13 mouse cellular contexts compared by ENCODE assay signal in the genomic region with DNA sequence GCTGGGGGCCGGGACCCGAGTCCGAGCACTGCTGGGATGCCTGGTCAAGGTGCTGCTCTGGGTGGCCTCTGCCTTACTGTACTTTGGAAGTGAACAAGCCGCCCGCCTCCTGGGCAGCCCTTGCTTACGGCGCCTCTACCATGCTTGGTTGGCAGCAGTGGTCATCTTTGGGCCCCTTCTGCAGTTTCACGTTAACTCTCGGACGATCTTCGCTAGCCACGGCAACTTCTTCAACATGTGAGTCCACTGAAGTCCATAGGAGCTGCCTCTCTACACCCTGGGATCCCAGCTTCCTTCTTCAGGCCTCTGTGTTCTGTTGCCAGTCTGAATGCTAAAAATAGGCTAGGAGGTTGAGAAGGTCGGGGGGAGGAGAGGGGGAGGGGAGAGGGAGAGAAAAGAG. TPM values are rescaled to one million over a fixed set of nuclear protein-coding genes. Genes with fewer than 3 reads are reported as not detected.
DNase-seq lines count a peak whose midpoint lies in the region; ATAC-seq and TF ChIP-seq lines count a peak whose summit lies in the region.
"Had no signal": no experiment of that assay in that cellular context is flagged by ENCODE, and none has a peak within 500 bp of the region (broad histone marks: within the 10 kb centered on the region; RNA-seq: fewer than 3 reads in every experiment).

No protein-coding gene starts in this region.

- TF ChIP-seq CTCF in liver, adult 2 months (IDR thresholded peaks at IDR 0.05; ENCODE audit: low read depth, low read length) = no peak
- TF ChIP-seq CTCF in liver, postnatal 0 days (IDR thresholded peaks at IDR 0.05; ENCODE audit: low read depth) = no peak

- H3K36me3 ChIP-seq in liver, adult 2 months (ENCODE audit: control insufficient read depth, insufficient read depth, low read length) = peaks cover 5% of the 10 kb centered on the region; the same call in 1 of the 2 replicates
- H3K36me3 ChIP-seq in liver, postnatal 0 days (replicated peaks; ENCODE audit: insufficient read depth, low read length) = peaks cover 8% of the 10 kb centered on the region
- peaks cover 8% of the 10 kb centered on the region; the same call in 1 of the 2 replicates for H3K36me3 ChIP-seq in embryonic facial prominence, embryonic 14.5 days (ENCODE audit: control insufficient read depth, insufficient read depth, low read length)
- peaks cover 4% of the 10 kb centered on the region; the same call in 1 of the 2 replicates for H3K36me3 ChIP-seq in heart, embryonic 16.5 days (ENCODE audit: control insufficient read depth, insufficient read depth)
- H3K36me3 ChIP-seq in limb, embryonic 12.5 days = peaks cover 14% of the 10 kb centered on the region
- H3K36me3 ChIP-seq in intestine, embryonic 16.5 days (ENCODE audit: control insufficient read depth, insufficient read depth, low read length) = peaks cover 8% of the 10 kb centered on the region

- H3K4me1 ChIP-seq in liver, adult 2 months (ENCODE audit: control insufficient read depth, insufficient read depth, low read length) = peaks cover 2% of the 10 kb centered on the region
- peaks cover 21% of the 10 kb centered on the region for H3K4me1 ChIP-seq in liver, postnatal 0 days (ENCODE audit: insufficient read depth)
- H3K4me1 ChIP-seq in embryonic facial prominence, embryonic 14.5 days (ENCODE audit: control insufficient read depth, insufficient read depth, low read length) = 0 out of 2 replicates have a peak, but pooled peaks cover 3% of the 10 kb centered on the region
- peaks cover 24% of the 10 kb centered on the region for H3K4me1 ChIP-seq in heart, embryonic 16.5 days (ENCODE audit: control insufficient read depth, insufficient read depth, low read length)
- H3K4me1 ChIP-seq in limb, embryonic 12.5 days (replicated peaks) = peaks cover 15% of the 10 kb centered on the region
- H3K4me1 ChIP-seq in intestine, embryonic 16.5 days (ENCODE audit: control insufficient read depth, insufficient read depth, low read length) = peaks cover 15% of the 10 kb centered on the region

- H3K9me3 ChIP-seq in liver, postnatal 0 days (ENCODE audit: low read length) = no peaks in the 10 kb centered on the region
- no peaks in the 10 kb centered on the region for H3K9me3 ChIP-seq in embryonic facial prominence, embryonic 14.5 days (ENCODE audit: control insufficient read depth, low read length)
- no peaks in the 10 kb centered on the region for H3K9me3 ChIP-seq in heart, embryonic 16.5 days (replicated peaks; ENCODE audit: control insufficient read depth, low read length)
- H3K9me3 ChIP-seq in limb, embryonic 12.5 days = no peaks in the 10 kb centered on the region
- no peaks in the 10 kb centered on the region for H3K9me3 ChIP-seq in intestine, embryonic 16.5 days (ENCODE audit: control insufficient read depth, low read length)

- TF ChIP-seq POLR2A in liver, adult 2 months (IDR thresholded peaks at IDR 0.05; ENCODE audit: extremely low read depth, insufficient read depth, low read length) = no peak

- intact Hi-C loops in left cerebral cortex, postnatal 36 days (cut with DNase I) = no loop called here

- peak overlapping the region; percentile 45 for H3K4me3 ChIP-seq in liver, adult 2 months (ENCODE audit: insufficient read depth, low read depth, low read length)
- no peak overlapping the region for H3K4me3 ChIP-seq in liver, postnatal 0 days (ENCODE audit: low read depth, low read length)
- H3K4me3 ChIP-seq in embryonic facial prominence, embryonic 14.5 days (ENCODE audit: low read depth, low read length) = peak overlapping the region; percentile 20
- H3K4me3 ChIP-seq in heart, embryonic 16.5 days (ENCODE audit: low read length) = peak overlapping the region; percentile 54
- H3K4me3 ChIP-seq in limb, embryonic 12.5 days (replicated peaks) = 0 out of 2 replicates have a peak overlapping the region, but pooled peaks have one; percentile 5
- no peak overlapping the region for H3K4me3 ChIP-seq in intestine, embryonic 16.5 days (ENCODE audit: low read length)

- H3K4me2 ChIP-seq in liver, postnatal 0 days (ENCODE audit: low read depth, low read length) = no peak overlapping the region
- no peak overlapping the region for H3K4me2 ChIP-seq in embryonic facial prominence, embryonic 14.5 days (ENCODE audit: low read depth, low read length)
- H3K4me2 ChIP-seq in heart, embryonic 16.5 days (ENCODE audit: low read depth, low read length) = peak overlapping the region; percentile 72
- H3K4me2 ChIP-seq in limb, embryonic 12.5 days = peak overlapping the region; percentile 23; the same call in 1 of the 2 replicates
- H3K4me2 ChIP-seq in intestine, embryonic 16.5 days (ENCODE audit: low read depth, low read length) = no peak overlapping the region

- TF ChIP-seq EP300 in liver, postnatal 0 days (IDR thresholded peaks at IDR 0.05; ENCODE audit: low read depth) = no peak

- H3K79me2 ChIP-seq in liver, adult 2 months (ENCODE audit: control insufficient read depth, insufficient read depth, low read length) = 0 out of 2 replicates have a peak, but pooled peaks cover 9% of the 10 kb centered on the region

- peak; percentile 69 for DNase-seq in liver, adult 2 months (ENCODE audit: extremely low read depth, low read depth, low spot score)
- no peak for DNase-seq in liver, postnatal 0 days
- DNase-seq in embryonic facial prominence, embryonic 14.5 days (ENCODE audit: low spot score) = no peak
- DNase-seq in left cerebral cortex, postnatal 36 days (ENCODE audit: low spot score in 2 of 2) = no peak
- no peak for DNase-seq in cerebellum, postnatal 4 days (ENCODE audit: low spot score in 2 of 2)
- DNase-seq: embryo, embryonic 11 days had no signal

- ATAC-seq in liver, postnatal 0 days = no peak
- no peak for ATAC-seq in embryonic facial prominence, embryonic 14.5 days (ENCODE audit: low read depth)
- ATAC-seq in heart, embryonic 16.5 days (replicated peaks; ENCODE audit: extremely low read depth, insufficient read depth, low FRiP score) = peak; percentile 35; the same call in 1 of the 2 replicates
- ATAC-seq in limb, embryonic 12.5 days (ENCODE audit: insufficient number of reproducible peaks, insufficient read depth, low FRiP score, low TSS enrichment, low read depth) = no peak; the same call in 1 of the 2 replicates
- ATAC-seq in intestine, embryonic 16.5 days = no peak
- ATAC-seq: forebrain, embryonic 14.5 days; intestine, postnatal 0 days had no signal

- H3K27ac ChIP-seq in liver, adult 2 months (replicated peaks; ENCODE audit: insufficient read depth, low read depth, low read length) = peak overlapping the region; percentile 85
- H3K27ac ChIP-seq in liver, postnatal 0 days (ENCODE audit: low read depth) = no peak overlapping the region
- H3K27ac ChIP-seq in embryonic facial prominence, embryonic 14.5 days (replicated peaks; ENCODE audit: low read depth, low read length) = no peak overlapping the region
- H3K27ac ChIP-seq in heart, embryonic 16.5 days (ENCODE audit: low read length) = peak overlapping the region; percentile 99
- H3K27ac ChIP-seq in limb, embryonic 12.5 days = no peak overlapping the region
- no peak overlapping the region for H3K27ac ChIP-seq in intestine, embryonic 16.5 days (ENCODE audit: low read length)

- H3K27me3 ChIP-seq in liver, adult 2 months (ENCODE audit: control insufficient read depth, insufficient read depth, low read length) = no peaks in the 10 kb centered on the region
- H3K27me3 ChIP-seq in liver, postnatal 0 days (ENCODE audit: insufficient read depth, low read length) = no peaks in the 10 kb centered on the region
- no peaks in the 10 kb centered on the region for H3K27me3 ChIP-seq in embryonic facial prominence, embryonic 14.5 days (replicated peaks; ENCODE audit: control insufficient read depth, insufficient read depth, low read length)
- no peaks in the 10 kb centered on the region for H3K27me3 ChIP-seq in heart, embryonic 16.5 days (ENCODE audit: control insufficient read depth, insufficient read depth, low read length)
- H3K27me3 ChIP-seq in limb, embryonic 12.5 days = no peaks in the 10 kb centered on the region
- no peaks in the 10 kb centered on the region for H3K27me3 ChIP-seq in intestine, embryonic 16.5 days (replicated peaks; ENCODE audit: control insufficient read depth, insufficient read depth, low read length)
- H3K27me3 ChIP-seq: CH12.LX had no signal

- 49% methylated on average over 13 of the region's 13 CpGs for WGBS in liver, adult 2 months
- WGBS in liver, postnatal 0 days (ENCODE audit: insufficient replicate concordance) = 72% methylated on average over 13 of the region's 13 CpGs
- WGBS in embryonic facial prominence, embryonic 14.5 days = 55% methylated on average over 13 of the region's 13 CpGs
- WGBS in heart, embryonic 16.5 days = 32% methylated on average over 13 of the region's 13 CpGs
- WGBS in limb, embryonic 12.5 days = 72% methylated on average over 13 of the region's 13 CpGs
- WGBS in intestine, embryonic 16.5 days = 73% methylated on average over 13 of the region's 13 CpGs

- peak overlapping the region; percentile 49 for H3K9ac ChIP-seq in liver, adult 2 months (ENCODE audit: low read depth, low read length)
- no peak overlapping the region for H3K9ac ChIP-seq in liver, postnatal 0 days (replicated peaks)
- H3K9ac ChIP-seq in embryonic facial prominence, embryonic 14.5 days (ENCODE audit: low read depth, low read length) = 0 out of 2 replicates have a peak overlapping the region, but pooled peaks have one; percentile 35
- peak overlapping the region; percentile 79 for H3K9ac ChIP-seq in heart, embryonic 16.5 days (ENCODE audit: low read length)
- H3K9ac ChIP-seq in limb, embryonic 12.5 days (replicated peaks) = peak overlapping the region; percentile 5; the same call in 1 of the 2 replicates
- no peak overlapping the region for H3K9ac ChIP-seq in intestine, embryonic 16.5 days (ENCODE audit: low read depth, low read length)

RNA-seq across cellular contexts. Expression of gene Fitm1, which starts 0.3 kb away (rescaled TPM):
- 3.8 and 7.5 TPM in 2 replicates for total RNA-seq in liver, adult 2 months (2014; rRNA removed)
- polyA plus RNA-seq in liver, adult 2 months (2012; rRNA removed) = 45.7 and 60.2 TPM in 2 replicates
- polyA plus RNA-seq in liver, postnatal 0 days (2015; fragmentation: Nextera tagmentation; extraction: Ambion mirVana) = 1.8 and 4.6 TPM in 2 replicates
- polyA plus RNA-seq in embryonic facial prominence, embryonic 14.5 days (2014; fragmentation: Nextera tagmentation; extraction: Ambion mirVana) = 36.5 and 46.9 TPM in 2 replicates
- polyA plus RNA-seq in heart, embryonic 16.5 days (2015; fragmentation: Nextera tagmentation; extraction: Ambion mirVana) = 79.4 and 85.6 TPM in 2 replicates
- polyA plus RNA-seq in limb, embryonic 12.5 days (2016; fragmentation: Nextera tagmentation; extraction: Ambion mirVana) = 16.0 and 16.1 TPM in 2 replicates
- total RNA-seq in left cerebral cortex, postnatal 36 days (2021) = not detected
- 0.18 and 0.28 TPM in 2 replicates for polyA plus RNA-seq in intestine, embryonic 16.5 days (2015; fragmentation: Nextera tagmentation; extraction: Ambion mirVana)
- total RNA-seq: CH12.LX; left cerebral cortex, postnatal 14 days had no signal
- polyA plus RNA-seq: forebrain, embryonic 14.5 days had no signal

RNA-seq across cellular contexts. Expression of gene Psme1, which starts 2.2 kb away (rescaled TPM):
- 78.5 and 94.2 TPM in 2 replicates for total RNA-seq in liver, adult 2 months (2014; rRNA removed)
- polyA plus RNA-seq in liver, adult 2 months (2012; rRNA removed) = 46.9 and 59.9 TPM in 2 replicates
- polyA plus RNA-seq in liver, postnatal 0 days (2015; fragmentation: Nextera tagmentation; extraction: Ambion mirVana) = 162 and 180 TPM in 2 replicates
- polyA plus RNA-seq in embryonic facial prominence, embryonic 14.5 days (2014; fragmentation: Nextera tagmentation; extraction: Ambion mirVana) = 119 and 123 TPM in 2 replicates
- polyA plus RNA-seq in heart, embryonic 16.5 days (2015; fragmentation: Nextera tagmentation; extraction: Ambion mirVana) = 223 and 227 TPM in 2 replicates
- polyA plus RNA-seq in limb, embryonic 12.5 days (2016; fragmentation: Nextera tagmentation; extraction: Ambion mirVana) = 142 and 151 TPM in 2 replicates
- 10 to 100 TPM; 41.9 to 50.1 TPM for total RNA-seq in left cerebral cortex, postnatal 36 days (2021)
- 217 and 224 TPM in 2 replicates for polyA plus RNA-seq in intestine, embryonic 16.5 days (2015; fragmentation: Nextera tagmentation; extraction: Ambion mirVana)

RNA-seq across cellular contexts. Expression of gene Emc9, which starts 9.4 kb away (rescaled TPM):
- 32.7 and 36.1 TPM in 2 replicates for total RNA-seq in liver, adult 2 months (2014; rRNA removed)
- 46.8 and 57.2 TPM in 2 replicates for polyA plus RNA-seq in liver, adult 2 months (2012; rRNA removed)
- polyA plus RNA-seq in liver, postnatal 0 days (2015; fragmentation: Nextera tagmentation; extraction: Ambion mirVana) = 17.3 and 19.2 TPM in 2 replicates
- polyA plus RNA-seq in embryonic facial prominence, embryonic 14.5 days (2014; fragmentation: Nextera tagmentation; extraction: Ambion mirVana) = 9.9 and 12.6 TPM in 2 replicates
- polyA plus RNA-seq in heart, embryonic 16.5 days (2015; fragmentation: Nextera tagmentation; extraction: Ambion mirVana) = 24.0 and 26.5 TPM in 2 replicates
- polyA plus RNA-seq in limb, embryonic 12.5 days (2016; fragmentation: Nextera tagmentation; extraction: Ambion mirVana) = 3.7 and 4.0 TPM in 2 replicates
- total RNA-seq in left cerebral cortex, postnatal 36 days (2021) = 10 to 100 TPM; 49.0 to 52.7 TPM
- polyA plus RNA-seq in intestine, embryonic 16.5 days (2015; fragmentation: Nextera tagmentation; extraction: Ambion mirVana) = 14.0 and 15.6 TPM in 2 replicates

RNA-seq across cellular contexts. Expression of gene Psme2, which starts 15.2 kb away (rescaled TPM):
- 110 and 142 TPM in 2 replicates for total RNA-seq in liver, adult 2 months (2014; rRNA removed)
- 55.9 and 56.9 TPM in 2 replicates for polyA plus RNA-seq in liver, adult 2 months (2012; rRNA removed)
- polyA plus RNA-seq in liver, postnatal 0 days (2015; fragmentation: Nextera tagmentation; extraction: Ambion mirVana) = 222 and 231 TPM in 2 replicates
- 249 TPM in 2 replicates for polyA plus RNA-seq in embryonic facial prominence, embryonic 14.5 days (2014; fragmentation: Nextera tagmentation; extraction: Ambion mirVana)
- 207 TPM in 2 replicates for polyA plus RNA-seq in heart, embryonic 16.5 days (2015; fragmentation: Nextera tagmentation; extraction: Ambion mirVana)
- 210 and 260 TPM in 2 replicates for polyA plus RNA-seq in limb, embryonic 12.5 days (2016; fragmentation: Nextera tagmentation; extraction: Ambion mirVana)
- 10 to 100 TPM; 42.3 to 45.4 TPM for total RNA-seq in left cerebral cortex, postnatal 36 days (2021)
- polyA plus RNA-seq in intestine, embryonic 16.5 days (2015; fragmentation: Nextera tagmentation; extraction: Ambion mirVana) = 347 and 368 TPM in 2 replicates

RNA-seq across cellular contexts. Expression of gene A730061H03Rik, which starts 15.5 kb away (rescaled TPM):
- total RNA-seq in liver, adult 2 months (2014; rRNA removed) = not detected in 2 replicates
- 0.42 and 0.62 TPM in 2 replicates for polyA plus RNA-seq in liver, adult 2 months (2012; rRNA removed)
- polyA plus RNA-seq in liver, postnatal 0 days (2015; fragmentation: Nextera tagmentation; extraction: Ambion mirVana) = 1.3 and 1.4 TPM in 2 replicates
- 1.1 and 1.2 TPM in 2 replicates for polyA plus RNA-seq in embryonic facial prominence, embryonic 14.5 days (2014; fragmentation: Nextera tagmentation; extraction: Ambion mirVana)
- polyA plus RNA-seq in heart, embryonic 16.5 days (2015; fragmentation: Nextera tagmentation; extraction: Ambion mirVana) = 1.2 and 1.5 TPM in 2 replicates
- polyA plus RNA-seq in limb, embryonic 12.5 days (2016; fragmentation: Nextera tagmentation; extraction: Ambion mirVana) = 1.1 TPM in 1 of 2 replicates, not detected in the other
- total RNA-seq in left cerebral cortex, postnatal 36 days (2021) = 1 to 10 TPM in 1 of 2 experiments, not detected in 1; 1.0 TPM
- 2.0 and 2.2 TPM in 2 replicates for polyA plus RNA-seq in intestine, embryonic 16.5 days (2015; fragmentation: Nextera tagmentation; extraction: Ambion mirVana)
- total RNA-seq: left cerebral cortex, postnatal 14 days had no signal
- polyA plus RNA-seq: forebrain, embryonic 14.5 days had no signal

Comparison
In these comparisons a context has a peak if more than half of its experiments do, and no peak if none do; other contexts are left out.
1. H3K27ac ChIP-seq: peak in liver, adult 2 months (single experiment) and heart, embryonic 16.5 days (single experiment); none in liver, postnatal 0 days (single experiment), embryonic facial prominence, embryonic 14.5 days (single experiment), limb, embryonic 12.5 days (single experiment) and intestine, embryonic 16.5 days (single experiment).
2. H3K4me3 ChIP-seq: peak in liver, adult 2 months (single experiment), embryonic facial prominence, embryonic 14.5 days (single experiment), heart, embryonic 16.5 days (single experiment) and limb, embryonic 12.5 days (single experiment); none in liver, postnatal 0 days (single experiment) and intestine, embryonic 16.5 days (single experiment).
3. H3K9ac ChIP-seq: peak in liver, adult 2 months (single experiment), embryonic facial prominence, embryonic 14.5 days (single experiment), heart, embryonic 16.5 days (single experiment) and limb, embryonic 12.5 days (single experiment); none in liver, postnatal 0 days (single experiment) and intestine, embryonic 16.5 days (single experiment).
4. H3K4me2 ChIP-seq: peak in heart, embryonic 16.5 days (single experiment) and limb, embryonic 12.5 days (single experiment); none in liver, postnatal 0 days (single experiment), embryonic facial prominence, embryonic 14.5 days (single experiment) and intestine, embryonic 16.5 days (single experiment).